In genomic region chr13:69482751-69483150, GRCm38 (mm10) we compare ENCODE assay signal across 8 mouse cellular contexts. TPM values are rescaled to one million over a fixed set of nuclear protein-coding genes. Genes with fewer than 3 reads are reported as not detected.
DNase-seq lines count a peak whose midpoint lies in the region; ATAC-seq lines count a peak whose summit lies in the region.
"Had no signal": no experiment of that assay in that cellular context is flagged by ENCODE, and none has a peak within 500 bp of the region (broad histone marks: within the 10 kb centered on the region; RNA-seq: fewer than 3 reads in every experiment).

No protein-coding gene starts in this region.

- no peak overlapping the region for H3K9ac ChIP-seq in embryonic facial prominence, embryonic 15.5 days
- H3K9ac ChIP-seq in heart, embryonic 14.5 days (ENCODE audit: low read length), result 0 out of 2 replicates have a peak overlapping the region, but pooled peaks have one; percentile 60
- H3K9ac ChIP-seq in neural tube, embryonic 12.5 days, result no peak overlapping the region

- no peaks in the 10 kb centered on the region for H3K36me3 ChIP-seq in embryonic facial prominence, embryonic 15.5 days
- no peaks in the 10 kb centered on the region for H3K36me3 ChIP-seq in heart, embryonic 14.5 days (ENCODE audit: control insufficient read depth, insufficient read depth, low read length)
- no peaks in the 10 kb centered on the region for H3K36me3 ChIP-seq in neural tube, embryonic 12.5 days

- DNase-seq in layer of hippocampus, adult 9-11 months, result peak; percentile 45
- no peak for DNase-seq in layer of hippocampus, postnatal 36 days
- DNase-seq in spleen, postnatal 14 days (ENCODE audit: low spot score in 2 of 2), result no peak
- DNase-seq: liver had no signal

- 35% methylated on average over 8 of the region's 8 CpGs for WGBS in embryonic facial prominence, embryonic 15.5 days
- 32% methylated on average over 8 of the region's 8 CpGs for WGBS in heart, embryonic 14.5 days
- WGBS in neural tube, embryonic 12.5 days, result 48% methylated on average over 8 of the region's 8 CpGs

- no peak for ATAC-seq in embryonic facial prominence, embryonic 15.5 days (ENCODE audit: insufficient number of reproducible peaks, low FRiP score, low TSS enrichment, low read depth)
- ATAC-seq in heart, embryonic 14.5 days (ENCODE audit: insufficient number of reproducible peaks, insufficient read depth, low FRiP score, low read depth), result no peak
- ATAC-seq in neural tube, embryonic 12.5 days (ENCODE audit: low FRiP score, low read depth), result no peak
- ATAC-seq in granulocyte monocyte progenitor cell, adult 5-6 weeks (replicated peaks; ENCODE audit: poor library complexity, severe bottlenecking), result no peak

- no peaks in the 10 kb centered on the region for H3K9me3 ChIP-seq in embryonic facial prominence, embryonic 15.5 days (replicated peaks)
- H3K9me3 ChIP-seq in heart, embryonic 14.5 days (ENCODE audit: control insufficient read depth, low read length), result no peaks in the 10 kb centered on the region
- no peaks in the 10 kb centered on the region for H3K9me3 ChIP-seq in neural tube, embryonic 12.5 days

- H3K27ac ChIP-seq in embryonic facial prominence, embryonic 15.5 days (replicated peaks), result no peak overlapping the region
- H3K27ac ChIP-seq in heart, embryonic 14.5 days (replicated peaks in 1 of 2; ENCODE audit: control insufficient read depth in 1 of 2, insufficient read depth in 1 of 2, low read depth in 2 of 2, low read length in 2 of 2), result peak overlapping the region in 1 of 2 experiments; percentile 78; a peak in 2 of 4 replicates
- H3K27ac ChIP-seq in neural tube, embryonic 12.5 days, result no peak overlapping the region

- H3K4me2 ChIP-seq in embryonic facial prominence, embryonic 15.5 days (replicated peaks), result peak overlapping the region; percentile 54; the same call in 1 of the 2 replicates
- H3K4me2 ChIP-seq in heart, embryonic 14.5 days (ENCODE audit: low read length), result peak overlapping the region; percentile 74
- H3K4me2 ChIP-seq in neural tube, embryonic 12.5 days (replicated peaks), result peak overlapping the region; percentile 67

- peaks cover 20% of the 10 kb centered on the region for H3K4me1 ChIP-seq in embryonic facial prominence, embryonic 15.5 days
- peaks cover 11 to 20% of the 10 kb centered on the region in 2 experiments for H3K4me1 ChIP-seq in heart, embryonic 14.5 days (ENCODE audit: control insufficient read depth in 2 of 2, insufficient read depth in 2 of 2, low read length in 2 of 2)
- H3K4me1 ChIP-seq in neural tube, embryonic 12.5 days, result peaks cover 19% of the 10 kb centered on the region

- peaks cover 62% of the 10 kb centered on the region for H3K27me3 ChIP-seq in embryonic facial prominence, embryonic 15.5 days
- peaks cover 27% of the 10 kb centered on the region for H3K27me3 ChIP-seq in heart, embryonic 14.5 days (ENCODE audit: control insufficient read depth, insufficient read depth, low read length)
- H3K27me3 ChIP-seq in neural tube, embryonic 12.5 days (replicated peaks), result peaks cover 36% of the 10 kb centered on the region

- H3K4me3 ChIP-seq in embryonic facial prominence, embryonic 15.5 days (replicated peaks), result no peak overlapping the region
- H3K4me3 ChIP-seq in heart, embryonic 14.5 days (ENCODE audit: control insufficient read depth in 1 of 2, insufficient read depth in 1 of 2, low read depth in 1 of 2, low read length in 2 of 2), result peak overlapping the region in 1 of 2 experiments; percentile 36; a peak in 2 of 4 replicates
- no peak overlapping the region for H3K4me3 ChIP-seq in neural tube, embryonic 12.5 days

RNA-seq across cellular contexts. Expression of gene Nsun2, which starts 50.8 kb away (rescaled TPM):
- 10 to 100 TPM; 88.2 to 97.5 TPM for total RNA-seq in layer of hippocampus, postnatal 36 days (2021)
- polyA plus RNA-seq in embryonic facial prominence, embryonic 15.5 days (2015; fragmentation: Nextera tagmentation; extraction: Ambion mirVana), result 116 and 119 TPM in 2 replicates
- polyA plus RNA-seq in heart, embryonic 14.5 days (2014; fragmentation: Nextera tagmentation; extraction: Ambion mirVana), result 61.3 and 64.2 TPM in 2 replicates
- polyA plus RNA-seq in neural tube, embryonic 12.5 days (2016; fragmentation: Nextera tagmentation; extraction: Ambion mirVana), result 99.4 and 106 TPM in 2 replicates
- total RNA-seq in granulocyte monocyte progenitor cell, adult 5-6 weeks (2014; fragmentation: Nextera tagmentation), result 117 and 132 TPM in 2 replicates
- 217 and 233 TPM in 2 replicates for total RNA-seq in granulocyte monocyte progenitor cell, adult 5-6 weeks (2017)

RNA-seq across cellular contexts. Expression of gene Tent4a, which starts 51.7 kb away (rescaled TPM):
- total RNA-seq in layer of hippocampus, postnatal 36 days (2021), result 10 to 100 TPM; 47.0 to 49.1 TPM
- polyA plus RNA-seq in embryonic facial prominence, embryonic 15.5 days (2015; fragmentation: Nextera tagmentation; extraction: Ambion mirVana), result 6.0 and 6.1 TPM in 2 replicates
- 5.5 and 5.6 TPM in 2 replicates for polyA plus RNA-seq in heart, embryonic 14.5 days (2014; fragmentation: Nextera tagmentation; extraction: Ambion mirVana)
- 7.4 and 8.2 TPM in 2 replicates for polyA plus RNA-seq in neural tube, embryonic 12.5 days (2016; fragmentation: Nextera tagmentation; extraction: Ambion mirVana)
- 9.0 and 10.6 TPM in 2 replicates for total RNA-seq in granulocyte monocyte progenitor cell, adult 5-6 weeks (2014; fragmentation: Nextera tagmentation)
- total RNA-seq in granulocyte monocyte progenitor cell, adult 5-6 weeks (2017), result 10.9 and 11.4 TPM in 2 replicates
